Mouse (Mus musculus): ENCODE results near the gene Adat3.
A peak's percentile ranks its signal among the peaks of the same experiment; 100 is the strongest.

Adat3 gene

DNA sequence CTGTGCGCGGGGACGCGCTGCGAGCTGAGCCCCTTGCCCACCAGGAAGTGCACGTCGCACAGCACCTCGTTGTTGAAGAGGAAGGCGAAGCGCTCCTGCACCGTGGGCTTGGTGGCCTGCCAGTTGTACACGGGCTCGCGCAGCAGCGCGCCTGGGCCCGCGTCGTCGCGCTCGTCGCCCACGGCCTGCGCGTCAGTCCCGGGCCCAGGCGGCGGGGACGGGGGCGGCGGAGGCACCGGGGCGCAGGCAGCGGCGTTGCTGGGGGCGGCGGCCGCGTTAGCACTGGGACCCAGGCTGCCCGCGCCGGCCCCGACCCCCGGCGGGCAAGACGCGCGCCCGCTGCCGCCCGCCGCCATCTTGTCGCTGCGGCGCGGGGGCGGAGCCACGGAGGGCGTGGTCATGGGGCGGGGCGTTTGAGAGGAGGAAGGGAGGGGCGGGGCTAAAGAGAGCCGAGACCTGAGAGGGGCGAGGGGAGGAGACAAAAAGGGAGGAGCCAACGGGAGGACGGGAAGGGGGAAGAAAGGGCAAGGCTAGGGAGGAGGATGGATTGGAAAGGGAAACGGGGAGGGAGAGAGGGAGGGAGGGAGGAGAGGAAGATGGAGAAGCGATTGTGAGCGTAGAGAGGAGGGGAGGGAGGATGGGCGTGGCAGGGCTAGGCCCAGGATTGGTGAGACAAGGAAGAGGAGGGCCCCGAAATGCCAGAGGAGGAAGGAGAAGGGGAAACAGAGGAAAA lies 53.6 kb downstream of the Adat3 start:
- peak; percentile 100 for DNase-seq

DNA sequence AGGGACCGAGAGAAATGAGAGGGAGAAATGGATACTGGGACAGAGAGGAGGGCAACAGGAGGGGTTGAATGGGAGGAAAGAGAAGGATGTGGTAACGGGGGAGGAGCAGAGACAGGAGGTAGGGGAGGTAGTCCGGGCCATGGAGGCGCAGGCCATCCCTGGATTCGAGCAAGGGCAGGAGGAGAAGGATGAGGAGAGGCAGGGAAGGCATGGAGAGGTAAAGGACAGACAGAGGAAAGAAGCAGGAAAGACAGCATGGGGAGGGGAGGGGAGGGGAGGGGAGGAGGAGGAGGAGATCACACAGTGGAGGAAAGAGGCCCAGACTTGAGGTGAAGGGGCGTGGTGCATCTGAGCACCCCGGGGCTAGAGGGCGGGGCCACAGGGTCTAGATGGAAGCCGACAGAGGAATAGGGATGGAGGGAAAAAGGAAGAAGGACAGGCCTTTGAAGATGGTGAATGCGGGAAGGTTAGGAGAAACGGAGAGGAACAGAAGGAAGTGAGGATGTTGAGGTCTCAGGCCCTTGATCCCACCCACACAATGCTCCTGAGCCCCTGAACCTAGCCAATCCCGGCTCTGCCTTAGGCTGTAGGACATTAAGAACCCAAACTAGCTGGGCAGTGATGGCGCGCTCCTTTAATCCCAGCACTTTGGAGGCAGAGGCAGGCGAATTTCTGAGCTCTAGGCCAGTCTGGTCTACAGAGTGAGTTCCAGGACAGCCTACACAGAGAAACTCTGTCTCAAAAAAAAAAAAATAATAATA lies 54.4 kb downstream of the Adat3 start, which contains the start of gene Btbd2:
Gene Btbd2, minus strand, starts transcription at position 209 of the 761 bp plus-strand sequence.
- DNase-seq = no peak

All from kidney, postnatal 10 days (tissue).